ENCODE assay signal across 25 mouse cellular contexts in the genomic region with DNA sequence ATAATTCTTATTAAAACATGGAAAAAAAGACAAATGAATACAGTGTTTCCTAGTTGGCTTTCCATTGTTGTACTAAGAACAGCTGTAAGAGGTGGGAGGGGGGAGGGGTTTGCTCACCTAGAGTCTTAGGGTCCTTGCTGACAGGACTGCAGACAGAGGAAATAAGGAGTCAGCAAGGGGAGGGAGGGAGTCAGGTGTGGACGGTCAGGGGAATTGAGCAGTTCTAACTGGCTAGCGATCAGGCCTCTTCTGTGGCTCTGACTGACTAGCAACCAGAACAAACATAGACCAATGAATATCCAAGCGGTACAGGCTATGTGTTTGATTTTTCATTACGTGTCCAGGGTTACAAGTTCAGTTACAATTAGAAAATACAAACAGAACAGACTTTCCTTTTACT. TPM values are rescaled to one million over a fixed set of nuclear protein-coding genes. Genes with fewer than 3 reads are reported as not detected.
A peak's percentile ranks its signal among the peaks of the same experiment; 100 is the strongest.
DNase-seq lines count a peak whose midpoint lies in the region; ATAC-seq and TF ChIP-seq lines count a peak whose summit lies in the region.
"Had no signal": no experiment of that assay in that cellular context is flagged by ENCODE, and none has a peak within 500 bp of the region (broad histone marks: within the 10 kb centered on the region; RNA-seq: fewer than 3 reads in every experiment).

No protein-coding gene starts in this region.

- intact Hi-C loops in gastrocnemius, postnatal 14 days (cut with DNase I; ENCODE audit: low total_unique reads), result no loop called here

- no peak for TF ChIP-seq POLR2A in lung, adult 2 months (IDR thresholded peaks at IDR 0.05; ENCODE audit: borderline replicate concordance, extremely low read depth, low read depth, low read length)
- no peak for TF ChIP-seq POLR2A in limb, embryonic 14.5 days (IDR thresholded peaks at IDR 0.05; ENCODE audit: borderline replicate concordance, extremely low read depth, insufficient read depth, insufficient read length)

- H3K27ac ChIP-seq in heart, embryonic 13.5 days (replicated peaks), result peak overlapping the region; percentile 43; the same call in 1 of the 2 replicates
- H3K27ac ChIP-seq in kidney, embryonic 15.5 days, result no peak overlapping the region
- H3K27ac ChIP-seq in lung, embryonic 16.5 days (ENCODE audit: low read length), result no peak overlapping the region
- H3K27ac ChIP-seq in limb, embryonic 14.5 days (replicated peaks; ENCODE audit: low read depth, low read length), result no peak overlapping the region
- H3K27ac ChIP-seq: forebrain, embryonic 13.5 days; hindbrain, embryonic 14.5 days; left cerebral cortex, adult 2 months; liver, embryonic 13.5 days; midbrain, embryonic 15.5 days; neural tube, embryonic 13.5 days had no signal

- peaks cover 23% of the 10 kb centered on the region for H3K36me3 ChIP-seq in heart, embryonic 13.5 days
- H3K36me3 ChIP-seq in kidney, embryonic 15.5 days, result peaks cover 5% of the 10 kb centered on the region; the same call in 1 of the 2 replicates
- 0 out of 2 replicates have a peak, but pooled peaks cover 5% of the 10 kb centered on the region for H3K36me3 ChIP-seq in lung, embryonic 16.5 days (ENCODE audit: control insufficient read depth, insufficient read depth, low read length)
- H3K36me3 ChIP-seq in limb, embryonic 14.5 days (ENCODE audit: control insufficient read depth, insufficient read depth, low read length), result peaks cover 5% of the 10 kb centered on the region; the same call in 1 of the 2 replicates
- H3K36me3 ChIP-seq: liver, embryonic 13.5 days; midbrain, embryonic 15.5 days; neural tube, embryonic 13.5 days had no signal

- peaks cover 5% of the 10 kb centered on the region; the same call in 1 of the 2 replicates for H3K4me1 ChIP-seq in heart, embryonic 13.5 days
- no peaks in the 10 kb centered on the region for H3K4me1 ChIP-seq in kidney, embryonic 15.5 days
- H3K4me1 ChIP-seq in lung, embryonic 16.5 days (replicated peaks; ENCODE audit: control insufficient read depth, insufficient read depth, low read length), result no peaks in the 10 kb centered on the region
- peaks cover 3% of the 10 kb centered on the region; the same call in 1 of the 2 replicates for H3K4me1 ChIP-seq in lung, adult 2 months (ENCODE audit: control insufficient read depth, insufficient read depth, low read length)
- no peaks in the 10 kb centered on the region for H3K4me1 ChIP-seq in limb, embryonic 14.5 days (ENCODE audit: control insufficient read depth, insufficient read depth, low read length)
- H3K4me1 ChIP-seq: forebrain, embryonic 13.5 days; liver, embryonic 13.5 days; megakaryocyte, embryonic 14.5 days; midbrain, embryonic 15.5 days; neural tube, embryonic 13.5 days had no signal

- H3K9me3 ChIP-seq in heart, embryonic 13.5 days, result no peaks in the 10 kb centered on the region
- H3K9me3 ChIP-seq in kidney, embryonic 15.5 days (replicated peaks), result no peaks in the 10 kb centered on the region
- no peaks in the 10 kb centered on the region for H3K9me3 ChIP-seq in lung, embryonic 16.5 days (ENCODE audit: control insufficient read depth, low read length)
- H3K9me3 ChIP-seq in limb, embryonic 14.5 days (ENCODE audit: control insufficient read depth, low read length), result no peaks in the 10 kb centered on the region
- H3K9me3 ChIP-seq: forebrain, embryonic 13.5 days; liver, embryonic 13.5 days; megakaryocyte, embryonic 14.5 days; midbrain, embryonic 15.5 days; neural tube, embryonic 13.5 days had no signal

- WGBS in heart, embryonic 13.5 days, result 65% methylated on average over 4 of the region's 4 CpGs
- 66% methylated on average over 4 of the region's 4 CpGs for WGBS in kidney, embryonic 15.5 days
- 51% methylated on average over 4 of the region's 4 CpGs for WGBS in lung, embryonic 16.5 days
- WGBS in lung, adult 2 months, result 75% methylated on average over 4 of the region's 4 CpGs
- 22% methylated on average over 4 of the region's 4 CpGs for WGBS in limb, embryonic 14.5 days

- no peaks in the 10 kb centered on the region for H3K27me3 ChIP-seq in heart, embryonic 13.5 days (replicated peaks)
- no peaks in the 10 kb centered on the region for H3K27me3 ChIP-seq in kidney, embryonic 15.5 days
- H3K27me3 ChIP-seq in lung, embryonic 16.5 days (ENCODE audit: control insufficient read depth, insufficient read depth, low read depth, low read length), result no peaks in the 10 kb centered on the region
- H3K27me3 ChIP-seq in limb, embryonic 14.5 days (ENCODE audit: control insufficient read depth, insufficient read depth, low read length), result no peaks in the 10 kb centered on the region
- H3K27me3 ChIP-seq: forebrain, embryonic 13.5 days; liver, embryonic 13.5 days; megakaryocyte, embryonic 14.5 days; midbrain, embryonic 15.5 days; neural tube, embryonic 13.5 days had no signal

- no peak overlapping the region for H3K9ac ChIP-seq in heart, embryonic 13.5 days
- H3K9ac ChIP-seq in kidney, embryonic 15.5 days, result no peak overlapping the region
- no peak overlapping the region for H3K9ac ChIP-seq in lung, embryonic 16.5 days (ENCODE audit: low read length)
- H3K9ac ChIP-seq in limb, embryonic 14.5 days (ENCODE audit: low read depth, low read length, severe bottlenecking), result no peak overlapping the region
- H3K9ac ChIP-seq: forebrain, embryonic 13.5 days; hindbrain, embryonic 14.5 days; liver, embryonic 13.5 days; midbrain, embryonic 15.5 days; neural tube, embryonic 13.5 days had no signal

- TF ChIP-seq CTCF in lung, adult 2 months (IDR thresholded peaks at IDR 0.05; ENCODE audit: insufficient read depth, low read length), result no peak

- DNase-seq in heart, adult 18-20 months, result no peak
- DNase-seq in kidney, postnatal 25 days, result no peak
- no peak for DNase-seq in lung, adult 2 months
- DNase-seq in limb, embryonic 14.5 days (ENCODE audit: low spot score), result no peak
- no peak for DNase-seq in gastrocnemius, postnatal 14 days
- DNase-seq: adrenal gland, postnatal 25 days; cerebellum, adult 8-10 months; cerebellum, postnatal 36 days; heart, postnatal 4 days; liver, embryonic 13.5 days; lung, postnatal 10 days; retina, postnatal 1 day; right cerebral cortex, postnatal 25 days; spleen, adult 18-20 months; thymus, postnatal 14 days had no signal

- H3K4me2 ChIP-seq in heart, embryonic 13.5 days, result no peak overlapping the region
- no peak overlapping the region for H3K4me2 ChIP-seq in kidney, embryonic 15.5 days
- no peak overlapping the region for H3K4me2 ChIP-seq in lung, embryonic 16.5 days (ENCODE audit: low read depth, low read length)
- no peak overlapping the region for H3K4me2 ChIP-seq in limb, embryonic 14.5 days (replicated peaks; ENCODE audit: low read depth, low read length, severe bottlenecking)
- H3K4me2 ChIP-seq: forebrain, embryonic 13.5 days; hindbrain, embryonic 14.5 days; liver, embryonic 13.5 days; midbrain, embryonic 15.5 days; neural tube, embryonic 13.5 days had no signal

- no peak for ATAC-seq in heart, embryonic 13.5 days (ENCODE audit: extremely low read depth, insufficient number of reproducible peaks, low FRiP score, low TSS enrichment)
- ATAC-seq in kidney, embryonic 15.5 days (replicated peaks; ENCODE audit: low FRiP score), result 0 out of 2 replicates have a peak, but pooled peaks have one; percentile 25
- ATAC-seq in lung, embryonic 16.5 days (ENCODE audit: low read depth), result 0 out of 2 replicates have a peak, but pooled peaks have one; percentile 41
- peak; percentile 41; the same call in 1 of the 2 replicates for ATAC-seq in limb, embryonic 14.5 days (ENCODE audit: low FRiP score, low read depth)
- ATAC-seq: forebrain, embryonic 13.5 days; inflammation-experienced regulatory T-cells, adult 6 months; midbrain, embryonic 15.5 days had no signal

- no peak overlapping the region for H3K4me3 ChIP-seq in heart, embryonic 13.5 days
- H3K4me3 ChIP-seq in kidney, embryonic 15.5 days (replicated peaks), result no peak overlapping the region
- H3K4me3 ChIP-seq in lung, embryonic 16.5 days (ENCODE audit: low read length), result no peak overlapping the region
- no peak overlapping the region for H3K4me3 ChIP-seq in lung, adult 2 months (replicated peaks; ENCODE audit: extremely low read depth, low read depth, low read length)
- H3K4me3 ChIP-seq in limb, embryonic 14.5 days (replicated peaks; ENCODE audit: low read length), result no peak overlapping the region
- H3K4me3 ChIP-seq: forebrain, embryonic 13.5 days; left cerebral cortex, adult 2 months; liver, embryonic 13.5 days; megakaryocyte, embryonic 14.5 days; midbrain, embryonic 15.5 days; neural tube, embryonic 13.5 days had no signal

RNA-seq across cellular contexts. Expression of a gene that starts 35.0 kb away (rescaled TPM):
- 50.3 and 54.6 TPM in 2 replicates for polyA plus RNA-seq in heart, embryonic 13.5 days (2015; fragmentation: Nextera tagmentation; extraction: Ambion mirVana)
- 10 to 100 TPM; 71.9 to 74.8 TPM for total RNA-seq in heart, adult 18-20 months (2021)
- polyA plus RNA-seq in kidney, embryonic 15.5 days (2015; fragmentation: Nextera tagmentation; extraction: Ambion mirVana), result 18.8 TPM in 2 replicates
- polyA plus RNA-seq in lung, embryonic 16.5 days (2015; fragmentation: Nextera tagmentation; extraction: Ambion mirVana), result 28.8 and 35.5 TPM in 2 replicates
- 15.5 and 19.6 TPM in 2 replicates for polyA plus RNA-seq in lung, adult 2 months (2012; rRNA removed)
- polyA plus RNA-seq in limb, embryonic 14.5 days (2012; rRNA removed), result 9.7 and 10.5 TPM in 2 replicates
- 32.4 and 33.5 TPM in 2 replicates for polyA plus RNA-seq in limb, embryonic 14.5 days (2014; fragmentation: Nextera tagmentation; extraction: Ambion mirVana)
- 10 to 100 TPM; 16.2 to 19.3 TPM for total RNA-seq in gastrocnemius, postnatal 14 days (2021)
